Mouse (Mus musculus) small intestine, adult 2 months (tissue): ENCODE results near the gene Pou2f2. TPM values are rescaled to one million over a fixed set of nuclear protein-coding genes. Genes with fewer than 3 reads are reported as not detected.

Source experiments
- H3K27ac ChIP-seq: fragments of 200-500 bp; 2 replicates; pipeline ENCODE4 v1.5.1; 2012; ENCODE audit warnings: low read depth, low read length, control low read depth, inconsistent platforms; ENCODE audit not compliant: insufficient read depth
- H3K27me3 ChIP-seq: fragments of 200-500 bp; 2 replicates; pipeline ENCODE4 v1.6.1; 2012; ENCODE audit warnings: mild to moderate bottlenecking, moderate library complexity, low read length, inconsistent platforms; ENCODE audit not compliant: control insufficient read depth, insufficient read depth
- H3K36me3 ChIP-seq: fragments of 200-500 bp; 2 replicates; pipeline ENCODE4 v1.6.1; 2012; ENCODE audit warnings: mild to moderate bottlenecking, low read length, control low read depth, inconsistent platforms; ENCODE audit not compliant: control insufficient read depth, insufficient read depth
- H3K4me1 ChIP-seq: fragments of 200-500 bp; 2 replicates; pipeline ENCODE4 v1.6.1; 2012; ENCODE audit warnings: low read length, inconsistent platforms, mixed read lengths; ENCODE audit not compliant: control insufficient read depth, insufficient read depth, insufficient read length
- H3K4me3 ChIP-seq: fragments of 200-500 bp; 2 replicates; pipeline ENCODE4 v1.5.1; 2012; ENCODE audit warnings: low read depth, mild to moderate bottlenecking, control low read depth, inconsistent platforms, low read length, moderate library complexity
- CTCF ChIP-seq: fragments of 200-500 bp; IDR thresholded peaks from 2 replicates; pipeline ENCODE4 v1.5.1; 2012; ENCODE audit warnings: low read depth, mild to moderate bottlenecking, control low read depth, inconsistent platforms, low read length, moderate library complexity, mixed read lengths; ENCODE audit not compliant: insufficient replicate concordance, insufficient read length; ENCODE audit errors: extremely low read depth
- POLR2A ChIP-seq: fragments of 200-500 bp; IDR thresholded peaks from 2 replicates; pipeline ENCODE4 v1.6.1; 2012; ENCODE audit warnings: low read depth, mild to moderate bottlenecking, control low read depth, inconsistent platforms, low read length, moderate library complexity
- WGBS: fragments of 180-500 bp; shearing (Covaris S2); methylation state at CpG from one replicate; pipeline ENCODE4 v1.1.7; 2018; 5-methylcytosine and 5-hydroxymethylcytosine counted together
- polyA plus RNA-seq: library from polyadenylated mRNA; depleted of rRNA; stranded (reverse); fragments of >200 nt; gene quantifications from 2 replicates; pipeline ENCODE4 v1.2.3, GENCODE M21; 2012

The Pou2f2 gene
- polyA plus RNA-seq, 1 experiment: 6.9 TPM

DNA sequence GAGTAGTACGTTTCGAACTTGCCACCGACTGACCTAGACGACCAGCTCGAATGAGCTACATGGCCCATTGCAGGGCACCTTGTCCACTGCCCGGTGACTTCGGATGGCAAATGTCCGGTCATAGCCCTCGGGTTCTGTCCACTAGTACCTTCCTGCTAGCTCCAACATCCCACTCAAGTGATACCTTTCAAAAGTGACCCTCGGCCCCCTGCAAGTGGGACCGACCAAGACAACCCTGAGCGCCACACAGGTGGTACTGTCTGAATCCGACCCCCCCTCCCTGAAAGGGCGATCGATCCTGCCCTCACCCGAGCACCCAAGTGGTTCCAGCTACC is 39.9 kb upstream of the Pou2f2 start:
- peak overlapping the region; percentile 89 for H3K27ac ChIP-seq
- under 1% methylated on average over 16 of the region's 16 CpGs for WGBS
- peak overlapping the region; percentile 84 for H3K4me3 ChIP-seq
- no peaks in the 10 kb centered on the region for H3K27me3 ChIP-seq
- peaks cover 11% of the 10 kb centered on the region for H3K4me1 ChIP-seq
- peak; percentile 10; the same call in 1 of the 2 replicates for TF ChIP-seq CTCF
- no peak for TF ChIP-seq POLR2A
- peaks cover 16% of the 10 kb centered on the region for H3K36me3 ChIP-seq

DNA sequence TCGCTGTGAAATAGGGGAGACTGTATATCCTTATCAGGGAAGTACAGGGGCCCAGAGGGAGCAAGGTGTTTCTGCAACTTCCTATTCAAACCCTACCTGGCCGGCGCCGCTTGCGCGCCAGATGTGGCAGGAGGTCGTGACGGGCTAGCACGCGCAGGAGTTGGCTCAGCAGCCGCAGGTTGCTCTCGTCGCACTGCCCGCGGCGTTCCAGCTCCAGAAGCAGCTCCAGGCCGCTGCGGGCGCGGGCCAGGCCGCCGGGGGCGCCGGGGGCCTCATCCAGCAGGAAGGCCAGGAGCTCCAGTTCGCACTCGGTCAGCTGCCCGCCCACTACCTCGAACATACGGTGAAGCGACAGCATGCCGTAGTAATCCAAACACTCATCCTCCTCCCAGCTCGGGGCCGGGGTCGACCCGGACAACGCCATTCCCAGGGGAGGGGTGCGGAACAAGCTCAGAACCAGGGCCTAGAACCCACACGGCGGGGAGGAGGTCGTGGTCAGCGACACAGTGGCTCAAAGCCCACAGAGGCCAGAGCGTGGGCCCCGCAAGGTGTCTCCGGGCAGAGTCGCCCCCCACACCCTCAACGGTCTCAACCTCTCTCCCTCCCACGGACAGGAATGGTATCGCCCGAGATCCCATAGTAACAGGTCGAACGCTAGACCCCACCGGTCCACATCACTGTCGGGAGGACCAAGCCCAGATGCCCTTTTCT is 39.3 kb upstream of the Pou2f2 start:
- H3K4me1 ChIP-seq: peaks cover 11% of the 10 kb centered on the region
- no peaks in the 10 kb centered on the region for H3K27me3 ChIP-seq
- peaks cover 13% of the 10 kb centered on the region for H3K36me3 ChIP-seq
- H3K4me3 ChIP-seq: peak overlapping the region; percentile 84
- 1% methylated on average over 53 of the region's 53 CpGs for WGBS
- no peak for TF ChIP-seq CTCF
- no peak for TF ChIP-seq POLR2A
- H3K27ac ChIP-seq: peak overlapping the region; percentile 89

DNA sequence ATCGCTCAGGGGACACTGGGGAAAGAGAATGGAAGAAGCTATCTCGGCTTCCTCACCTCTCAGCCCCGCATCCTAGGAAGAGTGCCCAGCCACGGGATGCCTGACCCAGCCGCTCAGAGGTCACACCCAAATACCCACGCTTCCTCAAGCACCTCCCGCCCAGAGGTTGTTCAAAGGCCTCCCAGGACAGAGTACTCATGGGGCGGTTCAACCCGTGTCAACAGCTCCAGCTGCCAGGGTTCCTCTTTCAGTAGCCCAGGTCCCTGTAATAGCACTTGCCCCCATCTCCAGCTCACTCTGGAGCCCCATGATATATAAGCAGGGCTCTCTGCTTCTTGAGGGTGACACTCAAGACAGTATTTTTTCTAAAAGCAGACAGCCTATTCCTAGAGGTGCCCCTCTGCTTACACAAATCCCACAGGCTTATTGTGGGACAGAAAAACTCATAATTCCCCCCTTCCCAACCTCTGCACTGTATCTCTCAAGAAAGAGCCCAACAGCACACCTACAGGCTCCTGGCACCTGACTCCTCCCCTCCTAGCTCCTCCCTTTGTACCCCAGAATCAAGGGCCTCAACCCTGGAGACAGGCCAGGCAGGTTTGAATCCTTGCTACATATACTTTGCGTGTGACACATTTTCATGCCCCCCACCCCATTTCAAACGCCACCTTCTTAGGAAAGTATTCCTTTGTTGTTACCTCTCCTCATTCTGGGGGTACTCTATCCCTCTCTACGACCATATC is 38.3 kb upstream of the Pou2f2 start:
- peak overlapping the region; percentile 89 for H3K27ac ChIP-seq
- WGBS: 22% methylated on average over 12 of the region's 12 CpGs
- H3K27me3 ChIP-seq: no peaks in the 10 kb centered on the region
- peaks cover 11% of the 10 kb centered on the region for H3K4me1 ChIP-seq
- TF ChIP-seq CTCF (no peak), POLR2A (no peak)
- H3K36me3 ChIP-seq: peaks cover 17% of the 10 kb centered on the region
- peak overlapping the region; percentile 45 for H3K4me3 ChIP-seq

DNA sequence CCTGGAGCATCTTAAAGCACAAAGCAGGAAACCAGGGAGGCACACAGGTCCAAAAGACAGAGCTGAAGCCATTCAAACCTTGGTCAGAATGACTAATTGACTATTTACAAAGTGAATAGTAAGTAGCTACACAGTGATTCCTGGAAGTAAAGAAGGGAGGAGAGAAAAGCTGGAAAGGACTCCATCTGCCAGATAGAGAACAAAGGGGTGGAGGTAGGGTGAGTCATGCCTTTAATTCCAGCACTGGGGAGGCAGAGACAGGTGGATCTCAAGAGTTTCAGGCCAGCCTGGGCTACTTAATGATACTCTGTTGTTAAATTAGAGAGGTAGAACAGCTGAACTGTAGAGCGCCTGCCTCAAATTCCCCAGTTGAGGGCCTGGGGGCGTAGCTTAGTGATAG is 34.6 kb upstream of the Pou2f2 start:
- Histone ChIP-seq H3K36me3 (peaks cover 44% of the 10 kb centered on the region), H3K27me3 (no peaks in the 10 kb centered on the region), H3K4me1 (peaks cover 14% of the 10 kb centered on the region), H3K4me3 (no peak overlapping the region), H3K27ac (peak overlapping the region; percentile 17)
- no peak for TF ChIP-seq CTCF
- 94% methylated on average over 2 of the region's 2 CpGs for WGBS

DNA sequence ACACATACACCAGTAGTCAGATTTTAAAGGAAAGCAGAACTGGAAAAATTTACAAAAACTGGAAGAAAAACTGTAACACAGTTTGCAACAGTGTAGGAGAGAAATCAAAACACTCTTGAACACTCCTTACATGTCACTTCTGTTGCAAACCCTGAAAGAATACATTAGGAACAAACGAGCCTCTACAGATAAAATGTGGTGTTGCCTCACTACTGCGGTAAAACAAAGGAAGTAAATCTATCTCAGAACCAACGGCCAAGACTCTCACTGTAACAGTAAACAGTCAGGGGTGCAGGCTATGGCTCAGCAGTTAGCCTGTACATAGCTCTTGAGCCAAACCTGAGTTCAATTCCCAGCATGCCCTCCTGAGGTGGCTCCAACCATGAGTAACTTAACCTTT is 33.6 kb upstream of the Pou2f2 start:
- H3K27me3 ChIP-seq: no peaks in the 10 kb centered on the region
- 47% methylated on average over 3 of the region's 3 CpGs for WGBS
- no peak overlapping the region for H3K27ac ChIP-seq

DNA sequence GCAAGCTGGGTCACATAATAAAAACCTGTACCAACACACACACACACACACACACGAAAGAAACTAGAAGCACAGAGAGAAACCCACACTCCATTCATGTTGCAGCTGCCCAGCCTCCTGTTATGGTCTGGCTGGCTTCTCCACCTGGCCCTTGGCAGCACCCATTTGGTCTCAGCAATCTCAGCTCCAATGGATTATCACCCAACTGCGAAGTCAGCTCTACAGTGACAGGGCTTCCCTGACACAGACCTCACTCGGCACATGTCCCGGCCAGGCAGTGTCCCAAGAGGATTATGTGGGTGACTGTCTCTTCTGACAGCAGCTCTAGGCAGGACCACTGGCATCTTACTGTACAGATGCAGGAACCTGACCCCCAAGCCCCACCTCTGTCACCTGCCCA is 31.0 kb upstream of the Pou2f2 start:
- no peak for TF ChIP-seq CTCF
- no peak for TF ChIP-seq POLR2A
- no peak overlapping the region for H3K4me3 ChIP-seq
- peaks cover 41% of the 10 kb centered on the region for H3K4me1 ChIP-seq
- WGBS: 89% methylated on average over 4 of the region's 4 CpGs
- 0 out of 2 replicates have a peak overlapping the region, but pooled peaks have one; percentile 91 for H3K27ac ChIP-seq
- no peaks in the 10 kb centered on the region for H3K27me3 ChIP-seq
- peaks cover 61% of the 10 kb centered on the region for H3K36me3 ChIP-seq

More for the DNA sequence above, 33.6 kb upstream of the Pou2f2 start:
- no peak for TF ChIP-seq POLR2A
- TF ChIP-seq CTCF: no peak
- Histone ChIP-seq H3K4me3 (no peak overlapping the region), H3K36me3 (peaks cover 50% of the 10 kb centered on the region), H3K4me1 (peaks cover 21% of the 10 kb centered on the region)

DNA sequence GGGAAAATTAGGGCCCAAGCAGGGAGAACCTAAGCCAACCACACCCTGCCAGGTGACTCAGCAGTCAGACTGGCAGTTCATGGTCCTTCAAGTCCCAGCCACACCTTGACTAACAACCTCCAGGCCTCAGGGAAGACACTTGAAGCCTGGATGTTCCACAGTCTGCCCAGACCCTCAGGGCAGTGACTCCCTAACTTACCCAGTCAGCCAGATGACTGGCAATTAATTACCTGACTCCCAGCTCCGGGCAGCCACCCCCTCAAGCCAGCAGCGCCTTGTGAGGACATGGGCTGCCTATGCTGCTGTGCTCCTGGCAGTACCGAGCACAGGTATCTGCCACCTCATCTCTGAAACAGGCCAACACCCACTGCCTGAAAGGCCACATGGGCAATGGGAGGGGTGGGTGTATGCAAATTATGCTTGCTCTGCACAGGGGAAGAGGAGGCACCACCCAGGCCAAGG is 29.7 kb upstream of the Pou2f2 start:
- WGBS: 32% methylated on average over 3 of the region's 3 CpGs
- Histone ChIP-seq H3K36me3 (peaks cover 58% of the 10 kb centered on the region), H3K4me1 (peaks cover 48% of the 10 kb centered on the region), H3K27me3 (no peaks in the 10 kb centered on the region), H3K27ac (peak overlapping the region; percentile 91), H3K4me3 (peak overlapping the region; percentile 40)
- TF ChIP-seq POLR2A: no peak
- TF ChIP-seq CTCF: no peak
